Mouse (Mus musculus): ENCODE results near the gene Dhh. TPM values are rescaled to one million over a fixed set of nuclear protein-coding genes. Genes with fewer than 3 reads are reported as not detected.
"Not testable (repeated sequence)": the region's sequence is repeated elsewhere in the genome, so short reads cannot be mapped to it uniquely, and the experiment has no call there.

Gene Dhh
- total and polyA plus RNA-seq, 2 experiments from 2014 or later: 1.7 to 4.8 TPM

DNA sequence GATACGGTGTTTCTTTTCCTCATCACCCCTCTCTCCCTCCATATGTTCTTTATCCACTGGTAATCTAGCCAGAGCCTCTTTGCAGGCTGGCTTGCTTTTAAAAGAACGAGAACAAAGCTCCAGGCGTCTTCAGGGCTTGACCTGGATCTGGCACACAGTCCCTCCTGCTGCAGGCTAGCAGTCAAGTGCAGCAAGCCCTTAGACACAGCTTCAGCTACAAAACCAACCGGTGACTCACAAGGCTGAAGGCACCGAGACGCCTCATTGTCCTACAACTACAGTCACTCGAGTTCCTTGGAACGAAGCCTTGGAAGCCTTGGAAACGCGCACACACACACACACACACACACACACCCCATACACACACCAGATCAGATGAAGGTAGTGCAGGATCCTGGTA lies 42.5 kb upstream of the Dhh start:
- Histone ChIP-seq H3K27ac (ENCODE audit: low read depth) (no peak overlapping the region), H3K4me3 (ENCODE audit: low read depth, low read length) (no peak overlapping the region), H3K27me3 (ENCODE audit: control insufficient read depth, insufficient read depth, low read length) (no peaks in the 10 kb centered on the region), H3K36me3 (replicated peaks; ENCODE audit: control insufficient read depth, insufficient read depth, low read length) (no peaks in the 10 kb centered on the region), H3K9ac (replicated peaks; ENCODE audit: low read depth, low read length) (no peak overlapping the region), H3K4me1 (ENCODE audit: control insufficient read depth, insufficient read depth) (0 out of 2 replicates have a peak, but pooled peaks cover 1% of the 10 kb centered on the region), H3K4me2 (ENCODE audit: low read depth, low read length) (no peak overlapping the region), H3K9me3 (replicated peaks; ENCODE audit: control insufficient read depth, low read length) (no peaks in the 10 kb centered on the region)
- ATAC-seq (ENCODE audit: insufficient read depth, low read depth) (no peak), DNase-seq (ENCODE audit: low spot score) (no peak)
- 67% methylated on average over 10 of the region's 10 CpGs for WGBS
- TF ChIP-seq EP300 (IDR thresholded peaks at IDR 0.05; ENCODE audit: low read depth) (no peak), CTCF (IDR thresholded peaks at IDR 0.05; ENCODE audit: low read depth) (no peak)

DNA sequence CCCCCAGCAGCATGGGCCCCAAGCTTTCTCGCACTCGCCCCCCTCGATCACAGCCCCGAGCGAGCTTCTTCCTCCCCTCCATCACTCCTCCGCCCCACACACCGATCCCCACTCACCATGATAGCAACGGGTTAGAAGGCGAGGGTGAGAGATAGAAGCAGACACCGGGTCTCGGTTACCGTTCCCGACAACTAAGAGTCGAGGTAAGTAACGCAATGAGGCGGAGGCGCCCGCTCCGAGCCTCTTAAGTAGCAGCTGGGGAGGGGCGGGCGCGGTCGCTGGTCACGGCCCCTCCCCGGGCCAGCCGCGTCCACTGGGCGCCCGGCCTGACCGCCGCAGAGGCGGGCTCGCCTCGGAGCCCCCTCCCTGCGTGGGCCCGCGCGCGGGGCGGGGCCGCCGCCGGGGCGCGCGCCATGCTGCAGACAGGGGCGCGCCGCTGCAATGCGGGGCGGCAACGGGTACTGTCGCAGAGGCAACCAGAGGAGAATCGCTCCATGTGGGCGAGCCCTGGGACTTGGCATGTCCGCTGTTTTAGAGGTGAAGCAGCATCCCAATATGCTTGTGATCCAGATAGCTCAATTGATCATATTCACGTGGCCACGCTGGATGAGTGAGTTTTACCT lies 36.0 kb upstream of the Dhh start, which contains the start of gene Tuba1b:
Tuba1b (minus strand) TSS at position 349 of the 623 bp plus-strand sequence.
- ATAC-seq (ENCODE audit: insufficient read depth, low read depth): peak; percentile 95
- TF ChIP-seq EP300 (IDR thresholded peaks at IDR 0.05; ENCODE audit: low read depth) (peak; percentile 33; the same call in 1 of the 2 replicates), CTCF (IDR thresholded peaks at IDR 0.05; ENCODE audit: low read depth) (no peak)
- WGBS: under 1% methylated on average over 53 of the region's 58 CpGs

DNA sequence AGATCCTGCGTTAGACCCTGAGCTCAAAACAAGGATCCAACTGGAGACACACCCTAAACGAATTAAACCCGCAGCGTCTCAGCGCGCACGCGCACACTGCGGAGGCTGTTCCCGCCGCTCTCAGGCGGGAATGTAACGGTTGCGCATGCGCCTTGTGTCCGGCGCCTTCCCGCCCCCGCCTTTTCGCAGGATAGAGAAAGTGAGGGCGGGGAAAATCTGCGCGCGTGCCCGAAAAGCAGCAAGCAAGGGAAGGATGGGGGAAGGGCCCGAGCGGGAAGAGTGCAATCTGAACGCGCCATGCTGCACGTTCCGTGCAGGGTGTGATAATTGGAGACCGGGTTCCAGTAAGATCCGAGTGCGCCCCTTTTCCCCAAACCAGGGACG lies 35.5 kb upstream of the Dhh start:
- ATAC-seq (ENCODE audit: insufficient read depth, low read depth): peak; percentile 84
- WGBS: under 1% methylated on average over 35 of the region's 35 CpGs
- peak; percentile 98 for DNase-seq (ENCODE audit: low spot score)

More for the DNA sequence above, 36.0 kb upstream of the Dhh start, which contains the start of gene Tuba1b:
- peak within 1 kb of the TSS; percentile 82 for H3K4me3 ChIP-seq (ENCODE audit: low read depth, low read length)
- peaks cover 13% of the 10 kb centered on the region for H3K36me3 ChIP-seq (replicated peaks; ENCODE audit: control insufficient read depth, insufficient read depth, low read length)
- H3K27ac ChIP-seq (ENCODE audit: low read depth): peak within 1 kb of the TSS; percentile 99
- H3K4me2 ChIP-seq (ENCODE audit: low read depth, low read length): peak within 1 kb of the TSS; percentile 81
- no peaks in the 10 kb centered on the region for H3K9me3 ChIP-seq (replicated peaks; ENCODE audit: control insufficient read depth, low read length)
- DNase-seq (ENCODE audit: low spot score): peak; percentile 91
- peaks cover 8% of the 10 kb centered on the region; the same call in 1 of the 2 replicates for H3K4me1 ChIP-seq (ENCODE audit: control insufficient read depth, insufficient read depth)
- peak within 1 kb of the TSS; percentile 87 for H3K9ac ChIP-seq (replicated peaks; ENCODE audit: low read depth, low read length)
- no peaks in the 10 kb centered on the region for H3K27me3 ChIP-seq (ENCODE audit: control insufficient read depth, insufficient read depth, low read length)

DNA sequence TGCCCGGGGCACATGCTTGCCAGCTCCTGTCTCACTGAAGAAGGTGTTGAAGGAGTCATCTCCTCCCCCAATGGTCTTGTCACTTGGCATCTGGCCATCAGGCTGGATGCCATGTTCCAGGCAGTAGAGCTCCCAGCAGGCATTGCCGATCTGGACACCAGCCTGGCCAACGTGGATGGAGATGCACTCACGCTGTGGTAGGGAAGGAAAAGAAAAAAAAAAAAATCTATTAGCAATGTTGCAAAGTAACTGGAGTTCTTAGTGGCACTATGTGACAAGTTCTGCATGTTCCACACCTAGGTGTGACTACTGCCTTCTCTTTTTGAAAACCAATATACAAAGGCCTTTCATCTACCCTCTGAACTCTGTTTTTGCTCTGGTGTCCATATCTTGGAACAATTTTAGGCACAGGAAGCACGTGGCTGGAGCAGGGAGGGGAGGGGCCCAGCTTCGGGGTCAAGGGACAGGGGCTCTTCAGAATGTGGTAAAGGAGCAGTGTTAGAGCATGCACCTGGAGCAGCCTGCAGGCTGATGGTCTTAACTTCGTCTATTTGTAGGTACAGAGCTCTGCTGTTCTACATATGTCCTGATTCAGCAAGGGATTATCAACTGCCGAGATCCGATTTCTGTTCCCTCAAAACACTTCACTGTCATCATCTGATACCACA lies 34.8 kb upstream of the Dhh start:
- not testable (repeated sequence) for ATAC-seq (ENCODE audit: insufficient read depth, low read depth)

More for the DNA sequence above, 35.5 kb upstream of the Dhh start:
- Histone ChIP-seq H3K36me3 (replicated peaks; ENCODE audit: control insufficient read depth, insufficient read depth, low read length) (peaks cover 13% of the 10 kb centered on the region), H3K9ac (replicated peaks; ENCODE audit: low read depth, low read length) (peak overlapping the region; percentile 87), H3K9me3 (replicated peaks; ENCODE audit: control insufficient read depth, low read length) (no peaks in the 10 kb centered on the region), H3K27ac (ENCODE audit: low read depth) (peak overlapping the region; percentile 99), H3K27me3 (ENCODE audit: control insufficient read depth, insufficient read depth, low read length) (no peaks in the 10 kb centered on the region), H3K4me1 (ENCODE audit: control insufficient read depth, insufficient read depth) (peaks cover 8% of the 10 kb centered on the region; the same call in 1 of the 2 replicates), H3K4me3 (ENCODE audit: low read depth, low read length) (peak overlapping the region; percentile 82), H3K4me2 (ENCODE audit: low read depth, low read length) (peak overlapping the region; percentile 81)
- TF ChIP-seq CTCF (IDR thresholded peaks at IDR 0.05; ENCODE audit: low read depth): no peak
- TF ChIP-seq EP300 (IDR thresholded peaks at IDR 0.05; ENCODE audit: low read depth): peak; percentile 87; the same call in 1 of the 2 replicates

DNA sequence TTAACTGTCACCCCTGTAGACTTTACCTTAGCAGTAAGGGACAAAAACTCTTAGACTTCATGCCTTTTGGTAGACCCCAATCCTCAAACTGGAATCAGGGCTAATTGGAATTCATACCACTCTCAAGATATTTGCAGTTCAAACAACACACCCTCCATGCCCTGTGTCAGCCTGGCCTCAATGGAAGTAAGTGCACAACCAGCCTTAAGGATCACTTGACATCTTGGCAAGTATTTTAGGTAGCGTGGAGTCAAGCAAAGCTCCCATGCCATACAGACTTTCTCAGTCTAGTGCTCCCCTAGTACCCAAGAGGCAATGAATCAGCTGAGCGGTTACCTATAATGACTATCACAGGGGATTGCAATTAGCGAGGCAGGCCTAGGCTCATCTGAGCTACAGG lies 32.7 kb upstream of the Dhh start:
- Histone ChIP-seq H3K36me3 (replicated peaks; ENCODE audit: control insufficient read depth, insufficient read depth, low read length) (peaks cover 13% of the 10 kb centered on the region), H3K27ac (ENCODE audit: low read depth) (no peak overlapping the region), H3K4me3 (ENCODE audit: low read depth, low read length) (no peak overlapping the region), H3K4me1 (ENCODE audit: control insufficient read depth, insufficient read depth) (peaks cover 8% of the 10 kb centered on the region; the same call in 1 of the 2 replicates), H3K27me3 (ENCODE audit: control insufficient read depth, insufficient read depth, low read length) (no peaks in the 10 kb centered on the region), H3K9ac (replicated peaks; ENCODE audit: low read depth, low read length) (no peak overlapping the region), H3K4me2 (ENCODE audit: low read depth, low read length) (no peak overlapping the region), H3K9me3 (replicated peaks; ENCODE audit: control insufficient read depth, low read length) (no peaks in the 10 kb centered on the region)
- DNase-seq (ENCODE audit: low spot score) (no peak), ATAC-seq (ENCODE audit: insufficient read depth, low read depth) (no peak)
- 66% methylated on average over 3 of the region's 3 CpGs for WGBS
- TF ChIP-seq CTCF (IDR thresholded peaks at IDR 0.05; ENCODE audit: low read depth) (no peak), EP300 (IDR thresholded peaks at IDR 0.05; ENCODE audit: low read depth) (no peak)

More for the DNA sequence above, 34.8 kb upstream of the Dhh start:
- not testable (repeated sequence) for H3K9me3 ChIP-seq (replicated peaks; ENCODE audit: control insufficient read depth, low read length); H3K27me3 ChIP-seq (ENCODE audit: control insufficient read depth, insufficient read depth, low read length); H3K4me1 ChIP-seq (ENCODE audit: control insufficient read depth, insufficient read depth); DNase-seq (ENCODE audit: low spot score)
- peak overlapping the region; percentile 81 for H3K4me2 ChIP-seq (ENCODE audit: low read depth, low read length)
- H3K27ac ChIP-seq (ENCODE audit: low read depth): peak overlapping the region; percentile 99
- WGBS: under 1% methylated on average over 8 of the region's 9 CpGs
- H3K36me3 ChIP-seq (replicated peaks; ENCODE audit: control insufficient read depth, insufficient read depth, low read length): peaks cover 13% of the 10 kb centered on the region
- peak overlapping the region; percentile 87 for H3K9ac ChIP-seq (replicated peaks; ENCODE audit: low read depth, low read length)
- peak overlapping the region; percentile 82 for H3K4me3 ChIP-seq (ENCODE audit: low read depth, low read length)

Data from heart, postnatal 0 days (tissue).